Mouse (Mus musculus): ENCODE results near the gene Spata9.

The Spata9 gene

GRCm38 (mm10) chr13:75992169-75993028 lies 25.4 kb downstream of the Spata9 start:
- no peak for DNase-seq (ENCODE audit: low spot score in 2 of 2)

GRCm38 (mm10) chr13:76003272-76003671 lies 36.3 kb downstream of the Spata9 start:
- DNase-seq (ENCODE audit: low spot score in 2 of 2), result no peak

GRCm38 (mm10) chr13:76014511-76014910 lies 47.6 kb downstream of the Spata9 start:
- no peak for DNase-seq (ENCODE audit: low spot score in 2 of 2)

- DNase-seq (ENCODE audit: low spot score in 2 of 2), result peak in 1 of 2 experiments; percentile 4
Measured at GRCm38 (mm10) chr13:76017465-76017864, 50.5 kb downstream of the Spata9 start.

- DNase-seq (ENCODE audit: low spot score in 2 of 2), result peak; percentile 97
Measured at GRCm38 (mm10) chr13:76017974-76018843, 51.3 kb downstream of the Spata9 start, which contains the start of gene Rfesd. TSS of gene Rfesd (minus strand) at chr13:76018719.

- DNase-seq (ENCODE audit: low spot score in 2 of 2), result peak; percentile 6 to 14
Measured at GRCm38 (mm10) chr13:76018844-76019400, 52.0 kb downstream of the Spata9 start.

- DNase-seq (ENCODE audit: low spot score in 2 of 2), result no peak
Measured at GRCm38 (mm10) chr13:76021782-76022181, 54.8 kb downstream of the Spata9 start.

GRCm38 (mm10) chr13:76024588-76024987 lies 57.6 kb downstream of the Spata9 start:
- DNase-seq (ENCODE audit: low spot score in 2 of 2), result no peak

GRCm38 (mm10) chr13:76042455-76042854 lies 75.5 kb downstream of the Spata9 start:
- no peak for DNase-seq (ENCODE audit: low spot score in 2 of 2)

GRCm38 (mm10) chr13:76044971-76045370 lies 78.0 kb downstream of the Spata9 start:
- DNase-seq (ENCODE audit: low spot score in 2 of 2), result no peak
